Mouse (Mus musculus): ENCODE measurements around the gene Pecam1. TPM values are rescaled to one million over a fixed set of nuclear protein-coding genes. Genes with fewer than 3 reads are reported as not detected.
"Not testable (repeated sequence)": the region's sequence is repeated elsewhere in the genome, so short reads cannot be mapped to it uniquely, and the experiment has no call there.

Pecam1 gene
- polyA plus RNA-seq, 1 experiment from 2014 or later = 22.3 TPM

DNA sequence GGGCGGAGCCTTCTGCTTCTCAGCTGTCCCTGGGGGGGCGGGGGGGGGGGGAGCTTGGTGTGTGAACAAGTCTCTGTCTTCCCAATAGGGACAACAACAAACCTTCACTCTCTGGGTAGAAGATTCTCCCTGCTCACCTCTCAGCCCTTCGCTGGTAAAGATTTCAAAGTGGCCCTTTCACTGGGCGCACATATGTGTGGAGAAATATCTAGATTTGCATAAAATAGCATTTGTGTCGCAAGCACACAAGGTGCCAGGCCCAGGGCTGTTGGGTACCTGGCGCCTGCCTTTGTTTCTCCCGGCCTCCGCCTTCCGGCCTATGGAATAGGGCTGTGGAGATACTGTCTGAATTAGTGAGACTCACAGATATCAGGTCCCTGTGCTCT is 12.4 kb upstream of the Pecam1 start:
- Histone ChIP-seq H3K4me1 (peaks cover 14% of the 10 kb centered on the region), H3K4me2 (replicated peaks) (no peak overlapping the region), H3K4me3 (no peak overlapping the region), H3K36me3 (peaks cover 17% of the 10 kb centered on the region), H3K9ac (no peak overlapping the region), H3K27me3 (no peaks in the 10 kb centered on the region), H3K9me3 (replicated peaks) (peaks cover 4% of the 10 kb centered on the region; the same call in 1 of the 2 replicates), H3K27ac (peak overlapping the region; percentile 68; the same call in 1 of the 2 replicates)
- WGBS = 75% methylated on average over 9 of the region's 9 CpGs
- no peak for ATAC-seq (ENCODE audit: low FRiP score)

- H3K9ac ChIP-seq = no peak overlapping the region
- peaks cover 12% of the 10 kb centered on the region for H3K36me3 ChIP-seq
- H3K9me3 ChIP-seq (replicated peaks) = no peaks in the 10 kb centered on the region
- H3K4me2 ChIP-seq (replicated peaks) = no peak overlapping the region
- H3K4me1 ChIP-seq = peaks cover 14% of the 10 kb centered on the region
- WGBS = 47% methylated on average over 5 of the region's 5 CpGs
- ATAC-seq (ENCODE audit: low FRiP score) = no peak
- H3K27me3 ChIP-seq = no peaks in the 10 kb centered on the region
- H3K4me3 ChIP-seq = no peak overlapping the region
- peak overlapping the region; percentile 68 for H3K27ac ChIP-seq
Observed at GRCm38 (mm10) chr11:106762139-106762799, 11.8 kb upstream of the Pecam1 start.

GRCm38 (mm10) chr11:106760511-106760910 is 10.1 kb upstream of the Pecam1 start:
- Histone ChIP-seq H3K4me3 (no peak overlapping the region), H3K9ac (no peak overlapping the region), H3K36me3 (no peaks in the 10 kb centered on the region; the same call in 1 of the 2 replicates), H3K4me2 (replicated peaks) (no peak overlapping the region), H3K27me3 (no peaks in the 10 kb centered on the region), H3K27ac (no peak overlapping the region), H3K9me3 (replicated peaks) (no peaks in the 10 kb centered on the region), H3K4me1 (peaks cover 14% of the 10 kb centered on the region)
- no peak for ATAC-seq (ENCODE audit: low FRiP score)
- WGBS = 92% methylated on average over 5 of the region's 5 CpGs

- no peak for ATAC-seq (ENCODE audit: low FRiP score)
- H3K4me1 ChIP-seq = peaks cover 14% of the 10 kb centered on the region
- no peaks in the 10 kb centered on the region for H3K9me3 ChIP-seq (replicated peaks)
- H3K4me3 ChIP-seq = no peak overlapping the region
- no peak overlapping the region for H3K27ac ChIP-seq
- H3K9ac ChIP-seq = no peak overlapping the region
- 95% methylated on average over 3 of the region's 3 CpGs for WGBS
- H3K27me3 ChIP-seq = no peaks in the 10 kb centered on the region
- H3K36me3 ChIP-seq = no peaks in the 10 kb centered on the region
- H3K4me2 ChIP-seq (replicated peaks) = no peak overlapping the region
Observed at GRCm38 (mm10) chr11:106759028-106759427, 8.6 kb upstream of the Pecam1 start.

DNA sequence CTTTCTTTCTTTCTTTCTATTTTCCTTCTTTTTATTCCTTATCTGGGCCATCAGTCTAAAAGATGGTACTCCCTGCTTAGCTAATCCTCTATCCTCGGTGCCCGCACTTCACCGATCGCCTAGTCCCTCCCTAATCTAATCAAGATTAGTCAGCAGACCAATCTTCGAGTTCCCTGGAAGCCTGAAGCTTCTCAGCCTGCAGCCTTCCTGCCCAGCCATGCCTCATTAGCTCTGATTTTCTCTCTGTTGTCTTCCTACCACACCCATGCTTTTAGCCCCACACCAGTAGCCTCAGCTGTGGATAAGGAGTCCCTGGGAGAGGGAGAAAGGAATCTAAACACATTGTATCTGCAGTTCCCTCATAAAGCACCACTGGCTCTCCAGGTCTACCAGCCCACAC is 5.2 kb upstream of the Pecam1 start:
- Histone ChIP-seq H3K4me3 (no peak overlapping the region), H3K9me3 (replicated peaks) (no peaks in the 10 kb centered on the region), H3K4me2 (replicated peaks) (no peak overlapping the region), H3K9ac (no peak overlapping the region), H3K4me1 (no peaks in the 10 kb centered on the region), H3K27ac (no peak overlapping the region), H3K27me3 (no peaks in the 10 kb centered on the region), H3K36me3 (no peaks in the 10 kb centered on the region)
- 55% methylated on average over 5 of the region's 5 CpGs for WGBS
- ATAC-seq (ENCODE audit: low FRiP score) = no peak

DNA sequence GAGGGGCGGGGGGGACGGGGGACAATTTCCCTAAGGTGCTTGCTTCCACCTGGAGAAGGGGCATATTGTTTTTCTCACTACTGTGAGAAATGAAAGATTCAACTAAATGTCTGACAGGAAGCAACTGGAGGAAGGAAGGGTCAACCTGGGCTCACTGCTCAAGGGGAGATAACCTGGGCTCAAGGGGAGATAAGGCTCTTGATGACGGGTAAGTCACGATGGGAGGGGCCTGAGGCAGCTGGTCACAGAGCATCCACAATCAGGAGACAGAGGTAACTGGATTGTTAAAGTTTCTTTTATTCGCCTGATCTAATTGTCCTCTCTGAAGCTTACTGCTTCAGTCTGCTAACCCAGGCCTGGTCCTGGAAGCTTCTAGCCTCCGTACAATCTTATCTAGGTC is 2.9 kb upstream of the Pecam1 start:
- no peak overlapping the region for H3K4me2 ChIP-seq (replicated peaks)
- ATAC-seq (ENCODE audit: low FRiP score) = no peak
- H3K9me3 ChIP-seq (replicated peaks) = no peaks in the 10 kb centered on the region
- no peaks in the 10 kb centered on the region for H3K4me1 ChIP-seq
- H3K4me3 ChIP-seq = no peak overlapping the region
- no peaks in the 10 kb centered on the region for H3K36me3 ChIP-seq
- no peaks in the 10 kb centered on the region for H3K27me3 ChIP-seq
- 91% methylated on average over 6 of the region's 6 CpGs for WGBS
- no peak overlapping the region for H3K9ac ChIP-seq
- H3K27ac ChIP-seq = no peak overlapping the region

DNA sequence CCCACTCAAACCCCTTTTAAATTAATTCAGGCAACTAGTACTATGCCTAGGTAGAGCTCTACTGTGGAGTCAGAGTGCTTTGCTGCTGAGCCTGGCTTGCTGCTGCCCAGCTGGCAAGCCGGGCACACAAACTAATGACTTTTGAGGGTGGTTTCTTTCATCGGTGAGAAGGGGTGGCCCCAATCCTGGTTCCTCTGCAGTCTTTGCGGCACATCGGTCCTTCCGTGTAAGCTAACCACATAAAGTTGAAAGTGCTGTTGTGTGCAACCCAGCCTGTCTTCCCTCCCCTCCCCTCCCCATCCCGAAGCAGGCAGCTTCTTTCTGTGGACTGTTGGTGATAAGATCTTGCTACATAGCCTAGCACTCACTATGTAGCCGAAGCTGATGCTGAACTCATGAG is 1.7 kb upstream of the Pecam1 start:
- H3K4me1 ChIP-seq = no peaks in the 10 kb centered on the region
- H3K36me3 ChIP-seq = no peaks in the 10 kb centered on the region
- no peak for ATAC-seq (ENCODE audit: low FRiP score)
- no peak overlapping the region for H3K27ac ChIP-seq
- 87% methylated on average over 7 of the region's 7 CpGs for WGBS
- H3K4me3 ChIP-seq = no peak overlapping the region
- no peak overlapping the region for H3K4me2 ChIP-seq (replicated peaks)
- H3K27me3 ChIP-seq = no peaks in the 10 kb centered on the region
- H3K9ac ChIP-seq = no peak overlapping the region
- peaks cover 9% of the 10 kb centered on the region; the same call in 1 of the 2 replicates for H3K9me3 ChIP-seq (replicated peaks)

DNA sequence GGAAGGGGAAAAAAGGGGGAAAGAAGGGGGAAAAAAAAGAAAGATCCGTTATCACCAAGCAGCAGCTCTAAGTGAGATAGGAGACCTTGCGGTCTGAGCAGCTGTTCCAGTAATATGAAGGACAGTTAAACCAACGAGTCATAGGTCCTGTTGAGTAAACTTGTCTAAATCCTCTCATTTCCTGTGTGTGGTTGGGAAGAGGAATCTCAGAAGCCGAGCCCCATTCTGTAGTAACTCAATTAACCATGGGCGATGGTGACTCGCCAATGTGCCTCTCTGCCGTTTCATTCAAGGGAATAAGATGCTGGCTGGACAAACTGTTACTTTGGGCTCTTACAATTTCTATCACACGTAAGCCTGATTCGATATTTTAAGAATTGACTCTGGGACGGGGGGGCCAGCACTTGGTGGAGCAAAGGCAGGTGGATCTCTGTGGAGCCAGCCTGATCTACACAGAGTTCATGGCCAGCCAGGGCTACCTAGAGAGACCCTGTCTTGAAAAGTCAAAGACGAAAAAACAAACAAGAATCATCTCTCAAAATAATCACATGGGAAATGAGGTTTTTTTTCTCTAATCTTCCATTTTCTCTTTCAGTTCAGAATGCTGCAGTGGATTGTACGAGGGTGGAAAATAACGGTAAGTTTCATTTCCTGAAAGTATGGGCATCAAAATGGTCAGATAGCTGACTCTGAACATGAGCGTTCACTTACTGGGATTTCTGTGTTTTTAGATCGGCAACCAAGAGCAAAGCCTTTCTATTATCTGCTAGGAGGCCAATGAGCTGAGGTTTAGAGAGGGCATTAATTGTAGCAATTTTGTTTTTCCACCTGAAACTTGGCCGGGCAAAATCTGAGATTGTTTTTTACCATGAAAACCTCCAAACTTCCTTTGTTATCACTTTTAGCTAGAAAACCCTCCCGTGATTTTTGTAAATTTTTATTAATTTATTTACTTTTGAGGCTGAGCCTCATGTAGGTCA is 901 bp upstream of the Pecam1 start, which contains the start of gene Milr1:
Gene Milr1 (plus strand): TSS at position 188 of the 980 bp plus-strand sequence.
- H3K9ac ChIP-seq = no peak within 1 kb of the TSS
- H3K36me3 ChIP-seq = no peaks in the 10 kb centered on the region
- H3K4me3 ChIP-seq = no peak within 1 kb of the TSS
- H3K4me1 ChIP-seq = no peaks in the 10 kb centered on the region
- no peak within 1 kb of the TSS for H3K27ac ChIP-seq
- no peak for ATAC-seq (ENCODE audit: low FRiP score)
- 89% methylated on average over 17 of the region's 17 CpGs for WGBS
- H3K9me3 ChIP-seq (replicated peaks) = peaks cover 10% of the 10 kb centered on the region; the same call in 1 of the 2 replicates
- H3K4me2 ChIP-seq (replicated peaks) = no peak within 1 kb of the TSS
- H3K27me3 ChIP-seq = no peaks in the 10 kb centered on the region

DNA sequence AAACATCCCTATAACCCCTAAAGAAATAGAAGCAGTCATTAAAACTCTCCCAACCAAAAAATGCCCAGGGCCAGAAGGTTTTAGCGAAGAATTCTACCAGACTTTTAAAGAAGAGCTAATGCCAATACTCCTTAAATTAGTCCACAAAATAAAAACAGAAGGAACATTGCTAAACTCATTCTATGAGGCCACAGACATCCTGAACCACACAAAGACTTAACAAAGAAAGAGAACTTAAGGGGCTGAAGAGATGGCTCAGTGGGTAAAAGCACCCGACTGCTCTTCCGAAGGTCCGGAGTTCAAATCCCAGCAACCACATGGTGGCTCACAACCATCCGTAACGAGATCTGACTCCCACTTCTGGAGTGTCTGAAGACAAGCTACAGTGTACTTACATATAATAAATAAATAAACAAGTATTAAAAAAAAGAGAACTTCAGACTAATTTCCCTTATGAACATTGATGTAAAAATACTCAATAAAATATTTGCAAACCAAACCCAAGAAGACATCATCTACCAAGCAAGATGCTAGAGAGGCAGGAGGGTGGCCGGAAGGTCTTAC is 789 bp downstream of the Pecam1 start:
- not testable (repeated sequence) for H3K27me3 ChIP-seq; H3K9ac ChIP-seq; H3K27ac ChIP-seq; H3K36me3 ChIP-seq; H3K4me3 ChIP-seq; H3K9me3 ChIP-seq (replicated peaks); ATAC-seq (ENCODE audit: low FRiP score); H3K4me2 ChIP-seq (replicated peaks); H3K4me1 ChIP-seq
- WGBS = 92% methylated on average over 7 of the region's 7 CpGs

DNA sequence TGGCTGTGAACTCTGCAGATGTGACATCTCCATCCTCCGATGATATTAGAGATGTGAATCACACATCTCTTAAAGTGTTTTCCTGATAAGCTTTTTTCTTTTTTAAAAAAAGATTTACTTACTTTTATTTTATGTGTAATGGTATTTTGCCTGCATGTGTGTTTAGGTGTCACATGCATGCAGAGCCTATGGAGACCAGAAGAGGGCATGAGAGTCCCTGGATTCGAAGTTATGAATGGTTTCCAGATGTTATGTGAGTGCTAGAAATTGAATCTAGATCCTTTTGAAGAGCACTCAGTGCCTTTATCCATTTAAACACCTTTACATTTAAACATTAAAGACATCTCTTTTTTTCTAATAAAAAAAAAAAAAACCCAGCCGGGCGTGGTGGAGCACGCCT is 5.5 kb downstream of the Pecam1 start:
- Histone ChIP-seq H3K4me1 (peaks cover 3% of the 10 kb centered on the region; the same call in 1 of the 2 replicates), H3K4me3 (no peak overlapping the region), H3K27ac (no peak overlapping the region), H3K36me3 (no peaks in the 10 kb centered on the region), H3K4me2 (replicated peaks) (no peak overlapping the region), H3K9me3 (replicated peaks) (peaks cover 10% of the 10 kb centered on the region; the same call in 1 of the 2 replicates), H3K9ac (no peak overlapping the region), H3K27me3 (0 out of 2 replicates have a peak, but pooled peaks cover 4% of the 10 kb centered on the region)
- WGBS = 91% methylated on average over 5 of the region's 5 CpGs
- no peak for ATAC-seq (ENCODE audit: low FRiP score)

- 52% methylated on average over 6 of the region's 6 CpGs for WGBS
- H3K4me1 ChIP-seq = peaks cover 6% of the 10 kb centered on the region
- no peak for ATAC-seq (ENCODE audit: low FRiP score)
- H3K27me3 ChIP-seq = peaks cover 14% of the 10 kb centered on the region; the same call in 1 of the 2 replicates
- H3K4me2 ChIP-seq (replicated peaks) = no peak overlapping the region
- no peak overlapping the region for H3K27ac ChIP-seq
- H3K9me3 ChIP-seq (replicated peaks) = peaks cover 3% of the 10 kb centered on the region; the same call in 1 of the 2 replicates
- no peaks in the 10 kb centered on the region for H3K36me3 ChIP-seq
- H3K9ac ChIP-seq = no peak overlapping the region
- no peak overlapping the region for H3K4me3 ChIP-seq
Observed at GRCm38 (mm10) chr11:106742388-106742841, 8.0 kb downstream of the Pecam1 start.

- Histone ChIP-seq H3K4me2 (replicated peaks) (no peak overlapping the region), H3K27ac (no peak overlapping the region), H3K9me3 (replicated peaks) (no peaks in the 10 kb centered on the region), H3K27me3 (peaks cover 14% of the 10 kb centered on the region; the same call in 1 of the 2 replicates), H3K4me1 (peaks cover 12% of the 10 kb centered on the region), H3K4me3 (no peak overlapping the region), H3K9ac (no peak overlapping the region), H3K36me3 (no peaks in the 10 kb centered on the region)
- no peak for ATAC-seq (ENCODE audit: low FRiP score)
- WGBS = 90% methylated on average over 3 of the region's 3 CpGs
Observed at GRCm38 (mm10) chr11:106741826-106742225, 8.6 kb downstream of the Pecam1 start.
